Mouse (Mus musculus): ENCODE results near the gene Ifnar1.
A peak's percentile ranks its signal among the peaks of the same experiment; 100 is the strongest.

Ifnar1 gene

DNA sequence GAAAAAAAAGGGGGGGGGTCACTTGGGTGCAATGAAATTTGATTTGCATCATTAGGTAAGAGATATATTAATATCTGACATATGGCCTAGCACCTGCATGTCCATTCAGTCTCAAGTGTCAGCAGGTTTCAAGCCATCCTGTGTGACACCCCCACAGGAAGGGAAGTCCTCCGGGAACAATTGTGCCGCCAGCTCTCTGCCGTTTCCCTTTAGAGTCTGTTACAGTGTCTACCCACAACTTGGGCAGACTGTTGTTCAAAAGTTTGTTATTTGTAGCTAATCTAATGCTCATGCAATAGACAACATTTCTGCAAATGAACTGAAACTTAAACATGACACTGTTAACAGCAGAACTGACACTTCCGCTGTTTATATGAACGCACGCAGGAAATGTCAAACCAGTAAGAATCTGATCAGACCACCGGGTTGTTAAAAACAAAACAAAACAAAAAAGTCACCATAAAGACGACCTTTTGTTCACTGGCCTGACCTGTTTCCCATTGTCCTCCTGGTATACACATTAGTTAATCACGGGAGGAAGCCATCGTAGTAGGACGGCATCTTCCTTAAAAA, 23.9 kb upstream of the Ifnar1 start:
- peak in 1 of 2 experiments; percentile 55 for DNase-seq (ENCODE audit: inconsistent age in 2 of 2, low spot score in 1 of 2)

DNA sequence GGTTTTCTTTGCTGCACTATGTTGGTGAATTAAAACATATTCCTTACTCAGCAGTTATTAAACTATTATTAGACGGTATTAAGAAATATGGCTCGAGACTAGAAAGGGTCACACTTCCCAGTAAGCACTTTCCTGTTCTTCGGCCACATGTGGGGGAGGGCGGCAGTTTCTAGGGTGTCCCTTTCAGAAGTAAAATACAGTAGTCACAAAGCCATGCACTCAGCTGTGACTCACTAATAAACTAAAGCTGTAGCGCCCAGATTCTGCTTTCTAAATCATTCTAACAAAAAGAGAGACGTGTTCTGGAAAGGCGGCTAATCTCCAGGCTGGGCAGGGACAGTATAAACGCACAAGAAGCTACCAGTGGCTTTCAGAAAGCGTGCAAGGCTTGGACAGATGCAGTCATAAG, 23.3 kb upstream of the Ifnar1 start:
- peak in 1 of 2 experiments; percentile 63 for DNase-seq (ENCODE audit: inconsistent age in 2 of 2, low spot score in 1 of 2)

DNA sequence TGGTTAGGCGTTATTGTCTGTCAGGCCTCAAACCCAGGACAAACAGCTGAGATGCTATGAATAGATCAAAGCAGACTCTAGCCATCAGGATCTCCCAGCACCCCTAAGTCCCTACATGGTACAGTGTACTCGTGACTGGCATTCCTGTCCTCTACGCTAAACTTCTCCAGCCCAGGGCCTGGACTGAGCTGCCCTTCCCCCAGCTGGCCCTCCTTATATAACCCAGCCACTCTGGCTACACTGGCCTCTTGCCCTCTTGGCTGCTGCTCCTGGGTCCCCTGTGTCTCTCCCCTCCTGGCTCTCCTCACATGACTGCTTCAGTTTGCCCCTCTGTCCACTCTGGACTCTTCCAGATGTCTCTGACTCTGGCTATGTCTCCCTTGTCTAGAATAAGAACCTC, 22.4 kb upstream of the Ifnar1 start:
- peak in 1 of 2 experiments; percentile 61 for DNase-seq (ENCODE audit: inconsistent age in 2 of 2, low spot score in 1 of 2)

GRCm38 (mm10) chr16:91463400-91463799, 21.6 kb upstream of the Ifnar1 start:
- no peak for DNase-seq (ENCODE audit: inconsistent age in 2 of 2, low spot score in 1 of 2)

GRCm38 (mm10) chr16:91463836-91464400, 21.1 kb upstream of the Ifnar1 start:
- DNase-seq (ENCODE audit: inconsistent age in 2 of 2, low spot score in 1 of 2) = peak in 1 of 2 experiments; percentile 62

- DNase-seq (ENCODE audit: inconsistent age in 2 of 2, low spot score in 1 of 2) = peak; percentile 90 to 97
Measured at GRCm38 (mm10) chr16:91464594-91465504, 20.2 kb upstream of the Ifnar1 start.

DNA sequence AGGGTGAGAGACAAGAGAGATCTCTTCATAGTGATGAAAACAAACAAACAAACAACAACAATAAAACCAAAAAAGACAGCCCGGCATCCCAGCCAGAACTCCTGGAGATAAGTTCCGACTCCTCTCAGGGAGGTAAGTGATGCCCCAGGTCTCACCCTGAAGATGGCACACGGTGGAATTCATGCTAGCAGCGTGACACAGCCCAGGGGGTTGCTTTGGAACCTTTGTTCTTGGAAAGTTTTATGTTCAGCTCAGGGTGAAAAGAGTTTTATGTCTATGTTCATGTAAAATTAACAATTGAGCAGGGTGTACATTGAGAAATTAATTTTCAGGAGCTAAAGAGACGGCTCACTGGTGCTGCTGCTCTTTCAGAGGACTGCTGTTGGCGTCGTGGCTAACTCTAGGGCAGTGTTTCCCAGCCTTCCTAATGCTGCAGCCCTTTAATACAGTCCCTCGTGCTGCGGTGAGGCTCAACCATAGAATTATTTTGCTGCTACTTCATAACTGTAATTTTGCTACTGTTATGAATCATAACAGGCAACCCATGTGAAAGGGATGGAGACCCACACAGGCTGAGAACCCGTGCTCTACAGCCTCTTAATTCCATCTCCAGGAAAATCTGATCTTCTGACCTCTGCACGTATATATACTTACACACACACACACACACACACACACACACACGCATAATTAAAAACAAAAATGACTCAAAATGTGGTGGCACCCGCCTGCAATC, 19.4 kb upstream of the Ifnar1 start:
- no peak for DNase-seq (ENCODE audit: inconsistent age in 2 of 2, low spot score in 1 of 2)

DNA sequence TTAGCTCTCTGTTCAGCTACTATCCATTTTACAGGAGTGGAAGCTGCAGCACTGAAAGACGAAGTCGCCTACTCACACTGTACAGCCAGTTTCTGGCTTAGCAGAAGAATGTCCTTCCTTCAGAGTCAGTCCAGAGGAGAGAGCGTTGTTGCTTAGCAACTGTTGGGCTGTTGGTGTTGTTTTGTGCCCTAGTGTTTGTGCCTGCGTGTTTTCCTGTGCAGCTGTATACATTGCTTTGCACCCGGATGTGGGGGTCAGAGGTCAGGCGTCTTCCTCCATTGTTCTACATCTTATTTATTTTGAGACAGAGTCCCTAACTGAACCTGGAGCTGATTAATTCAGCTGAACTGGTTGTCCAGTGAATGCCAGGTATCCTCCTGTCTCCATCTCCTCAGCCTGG, 18.5 kb upstream of the Ifnar1 start:
- no peak for DNase-seq (ENCODE audit: inconsistent age in 2 of 2, low spot score in 1 of 2)

DNA sequence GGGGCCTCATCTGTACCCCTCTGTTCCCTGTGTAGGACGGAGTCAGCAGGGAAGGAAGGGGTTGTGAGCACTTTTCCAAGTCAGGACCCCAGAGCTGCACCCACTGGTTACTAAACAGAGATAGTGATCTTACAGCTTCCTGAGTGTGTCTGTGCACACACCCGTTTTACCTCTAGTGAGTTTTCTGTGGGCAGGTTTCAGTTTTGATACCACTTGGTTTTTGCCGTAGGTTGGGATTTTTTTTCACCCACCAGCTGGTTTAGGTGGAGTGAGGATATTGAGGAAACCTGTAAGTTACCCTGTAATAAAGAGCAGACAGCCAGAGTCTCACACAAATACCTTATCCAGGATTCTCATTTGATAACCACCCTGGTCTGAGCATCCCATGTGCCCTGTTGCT, 14.6 kb upstream of the Ifnar1 start:
- no peak for DNase-seq (ENCODE audit: inconsistent age in 2 of 2, low spot score in 1 of 2)

DNA sequence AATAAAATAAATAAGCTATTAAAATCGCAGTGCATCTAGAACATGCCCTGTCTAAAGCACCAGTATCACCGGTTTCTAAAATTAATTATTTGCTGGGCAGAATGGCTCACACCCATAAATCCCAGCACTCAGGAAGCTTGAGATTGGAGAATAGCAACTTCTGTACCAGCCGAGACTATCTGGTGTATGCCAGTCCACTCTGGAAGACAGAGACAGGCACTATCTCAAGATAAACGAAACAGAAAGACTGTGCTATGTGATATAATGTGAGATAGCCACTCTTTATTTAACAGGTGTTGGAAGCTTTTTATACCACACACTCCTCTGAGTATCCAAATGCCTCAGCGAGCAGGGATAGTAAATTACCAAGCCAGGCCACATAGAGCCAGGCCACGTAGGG, 13.6 kb upstream of the Ifnar1 start:
- DNase-seq (ENCODE audit: inconsistent age in 2 of 2, low spot score in 1 of 2) = no peak

- no peak for DNase-seq (ENCODE audit: inconsistent age in 2 of 2, low spot score in 1 of 2)
Measured at GRCm38 (mm10) chr16:91475753-91476152, 9.3 kb upstream of the Ifnar1 start.

DNA sequence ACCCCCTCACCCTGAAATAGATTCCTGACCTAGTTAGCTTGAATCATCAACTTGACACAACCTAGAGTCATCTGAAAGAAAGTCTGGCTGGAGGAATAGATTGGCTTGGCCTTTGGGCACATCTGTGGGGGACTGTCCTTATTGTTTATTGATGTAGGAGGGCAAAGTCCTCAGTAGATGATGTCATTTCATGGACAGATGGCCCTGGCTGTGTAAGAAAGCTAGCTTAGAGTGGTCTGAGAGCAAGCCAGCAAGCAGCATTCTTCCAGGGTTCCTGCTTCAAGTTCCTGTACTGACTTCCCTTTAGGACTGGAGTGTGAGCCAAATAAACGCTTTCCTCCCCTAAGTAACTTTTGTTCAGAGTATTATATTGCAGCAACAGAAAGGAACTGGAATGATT, 7.0 kb upstream of the Ifnar1 start:
- no peak for DNase-seq (ENCODE audit: inconsistent age in 2 of 2, low spot score in 1 of 2)

GRCm38 (mm10) chr16:91480517-91480916, 4.5 kb upstream of the Ifnar1 start:
- no peak for DNase-seq (ENCODE audit: inconsistent age in 2 of 2, low spot score in 1 of 2)

DNA sequence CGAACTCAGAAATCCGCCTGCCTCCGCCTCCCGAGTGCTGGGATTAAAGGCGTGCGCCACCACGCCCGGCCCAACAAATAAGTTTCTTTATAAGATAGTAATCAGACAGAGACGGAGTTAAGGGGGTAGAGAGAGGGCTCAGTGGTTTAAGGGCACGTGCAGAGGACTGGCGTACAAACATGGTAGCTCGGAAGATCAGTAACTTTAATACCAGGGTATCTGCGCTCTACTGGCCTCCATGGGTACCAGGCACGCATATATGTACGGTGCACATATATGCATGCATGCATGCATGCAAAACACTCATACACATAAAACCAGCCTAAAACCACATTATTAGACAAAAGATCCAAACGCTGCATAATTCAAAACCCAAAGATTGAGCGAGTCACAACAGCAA, 651 bp upstream of the Ifnar1 start:
- DNase-seq (ENCODE audit: inconsistent age in 2 of 2, low spot score in 1 of 2) = peak in 1 of 2 experiments; percentile 29

DNA sequence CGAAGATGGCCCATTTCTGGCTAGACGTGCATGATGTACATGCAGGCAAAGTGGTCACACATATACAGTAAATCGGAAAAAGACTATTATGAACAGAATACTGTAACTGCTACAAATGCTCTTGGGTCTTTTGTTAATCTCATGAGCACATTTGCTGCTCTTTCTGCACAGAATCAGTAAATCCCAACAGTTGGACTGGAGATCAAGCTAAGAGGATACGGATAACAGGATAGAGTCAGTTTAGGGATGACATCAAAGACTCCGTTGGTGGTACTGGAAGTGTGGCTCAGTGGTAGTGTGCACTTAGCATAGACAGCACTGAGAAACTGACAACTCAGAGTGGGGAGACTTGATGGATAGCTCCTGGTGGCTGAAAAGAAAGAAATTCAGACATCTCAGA, 803 bp downstream of the Ifnar1 start:
- no peak for DNase-seq (ENCODE audit: inconsistent age in 2 of 2, low spot score in 1 of 2)

GRCm38 (mm10) chr16:91488066-91488465, 3.0 kb downstream of the Ifnar1 start:
- DNase-seq (ENCODE audit: inconsistent age in 2 of 2, low spot score in 1 of 2) = no peak

DNA sequence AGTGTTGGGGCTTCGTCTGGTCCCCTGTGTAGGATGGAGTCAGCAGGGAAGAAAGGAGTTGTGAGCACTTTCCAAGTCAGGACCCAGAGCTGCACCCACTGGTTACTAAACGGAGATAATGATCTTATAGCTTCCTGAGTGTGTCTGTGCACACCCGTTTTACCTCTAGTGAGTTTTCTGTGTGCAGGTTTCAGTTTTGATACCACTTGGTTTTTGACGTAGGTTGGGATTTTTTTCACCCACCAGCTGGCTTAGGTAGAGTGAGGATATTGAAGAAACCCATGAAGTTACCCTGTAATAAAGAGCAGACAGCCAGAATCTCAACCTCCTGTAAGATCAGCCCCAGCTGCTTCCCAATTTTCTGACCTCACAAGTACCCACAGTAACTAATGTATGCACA, 5.9 kb downstream of the Ifnar1 start:
- no peak for DNase-seq (ENCODE audit: inconsistent age in 2 of 2, low spot score in 1 of 2)

GRCm38 (mm10) chr16:91491473-91491872, 6.4 kb downstream of the Ifnar1 start:
- no peak for DNase-seq (ENCODE audit: inconsistent age in 2 of 2, low spot score in 1 of 2)

- no peak for DNase-seq (ENCODE audit: inconsistent age in 2 of 2, low spot score in 1 of 2)
Measured at GRCm38 (mm10) chr16:91495501-91495900, 10.5 kb downstream of the Ifnar1 start.

GRCm38 (mm10) chr16:91496206-91496605, 11.2 kb downstream of the Ifnar1 start:
- DNase-seq (ENCODE audit: inconsistent age in 2 of 2, low spot score in 1 of 2) = peak; percentile 26 to 50

GRCm38 (mm10) chr16:91496766-91497165, 11.7 kb downstream of the Ifnar1 start:
- no peak for DNase-seq (ENCODE audit: inconsistent age in 2 of 2, low spot score in 1 of 2)

Data from adrenal gland, adult (tissue).